Mouse (Mus musculus): Measurements from ENCODE around the gene Dhdds. TPM values are rescaled to one million over a fixed set of nuclear protein-coding genes. Genes with fewer than 3 reads are reported as not detected.
"Not testable (repeated sequence)": the region's sequence is repeated elsewhere in the genome, so short reads cannot be mapped to it uniquely, and the experiment has no call there.

Gene Dhdds
- polyA plus RNA-seq, 2 experiments from 2014 or later, result 23.5 to 24.3 TPM

- no peak for ATAC-seq
These were observed 2.2 kb upstream of the Dhdds start for GRCm38 (mm10) chr4:134002903-134003302.

GRCm38 (mm10) chr4:134002246-134002645 is 1.5 kb upstream of the Dhdds start:
- ATAC-seq, result no peak

GRCm38 (mm10) chr4:134001710-134002109 is 992 bp upstream of the Dhdds start:
- ATAC-seq, result no peak

- no peak for ATAC-seq
These were observed 6.0 kb downstream of the Dhdds start for GRCm38 (mm10) chr4:133994697-133995096.

GRCm38 (mm10) chr4:133991087-133991660 is 9.5 kb downstream of the Dhdds start:
- ATAC-seq, result no peak

GRCm38 (mm10) chr4:133990035-133990434 is 10.7 kb downstream of the Dhdds start:
- no peak for ATAC-seq

- ATAC-seq, result not testable (repeated sequence)
These were observed 12.4 kb downstream of the Dhdds start for GRCm38 (mm10) chr4:133988289-133988688.

- ATAC-seq, result no peak
These were observed 17.8 kb downstream of the Dhdds start for GRCm38 (mm10) chr4:133982936-133983335.

GRCm38 (mm10) chr4:133980496-133980895 is 20.2 kb downstream of the Dhdds start:
- ATAC-seq, result no peak

- ATAC-seq, result no peak
These were observed 22.6 kb downstream of the Dhdds start for GRCm38 (mm10) chr4:133978021-133978711.

- ATAC-seq, result no peak
These were observed 29.0 kb downstream of the Dhdds start for GRCm38 (mm10) chr4:133971741-133972140.

GRCm38 (mm10) chr4:133970876-133971275 is 29.8 kb downstream of the Dhdds start:
- no peak for ATAC-seq

GRCm38 (mm10) chr4:133970196-133970595 is 30.5 kb downstream of the Dhdds start:
- no peak for ATAC-seq

GRCm38 (mm10) chr4:133969114-133969770 is 31.5 kb downstream of the Dhdds start:
- ATAC-seq, result no peak

- peak; percentile 35 for ATAC-seq
These were observed 32.4 kb downstream of the Dhdds start, which contains the start of gene Hmgn2 for GRCm38 (mm10) chr4:133968150-133968921. Gene Hmgn2 (minus strand): TSS chr4:133968650.

- peak; percentile 76 for ATAC-seq
These were observed 32.9 kb downstream of the Dhdds start for GRCm38 (mm10) chr4:133967866-133968149.

- ATAC-seq, result peak; percentile 75
These were observed 33.4 kb downstream of the Dhdds start for GRCm38 (mm10) chr4:133967138-133967865.

- no peak for ATAC-seq
These were observed 34.3 kb downstream of the Dhdds start for GRCm38 (mm10) chr4:133966271-133966940.

- no peak for ATAC-seq
These were observed 38.2 kb downstream of the Dhdds start for GRCm38 (mm10) chr4:133962566-133962965.

- no peak for ATAC-seq
These were observed 41.8 kb downstream of the Dhdds start for GRCm38 (mm10) chr4:133958884-133959283.

GRCm38 (mm10) chr4:133956358-133956757 is 44.4 kb downstream of the Dhdds start:
- no peak for ATAC-seq

- no peak for ATAC-seq
These were observed 54.0 kb downstream of the Dhdds start for GRCm38 (mm10) chr4:133946736-133947135.
